Mouse (Mus musculus) adrenal gland (tissue): ENCODE measurements around the gene 1700084M14Rik.

Source experiments
- intact Hi-C: fragments of 180-260 bp; cut with DNase I; formaldehyde crosslinking; loops from one replicate; pipeline ENCODE4 v1.15.1; 2025
- long read RNA-seq, 2 experiments: library from polyadenylated mRNA; unstranded; transcript quantifications; one replicate each; pipeline ENCODE4 v2.0.0; 2020; ENCODE audit warnings: borderline replicate concordance in 1 of 2; ENCODE audit not compliant: insufficient replicate concordance in 1 of 2

1700084M14Rik gene
- long read RNA-seq, experiment 1, result 0 reads
- long read RNA-seq, experiment 2, result 0 reads

- intact Hi-C loops, result loop anchor here (10.0 kb wide), 1 partner anchor 209 kb away; the partner anchor contains the start of gene Mageb5
These were observed at the start of gene 1700084M14Rik for GRCm38 (mm10) chrX:91575811-91576210. 1700084M14Rik (minus strand) TSS chrX:91575911.
